In genomic region chrX:113076053-113076452, GRCm38 (mm10) we compare ENCODE assay signal across 12 mouse cellular contexts.
"Had no signal": no experiment of that assay in that cellular context is flagged by ENCODE, and none has a peak within 500 bp of the region (broad histone marks: within the 10 kb centered on the region; RNA-seq: fewer than 3 reads in every experiment).

No protein-coding gene starts in this region.

- H3K36me3 ChIP-seq: midbrain, embryonic 13.5 days; midbrain, embryonic 15.5 days; neural tube, embryonic 12.5 days had no signal

- H3K4me1 ChIP-seq: megakaryocyte, embryonic 14.5 days; midbrain, embryonic 13.5 days; midbrain, embryonic 15.5 days; neural tube, embryonic 12.5 days had no signal

- H3K4me3 ChIP-seq: megakaryocyte, embryonic 14.5 days; midbrain, embryonic 13.5 days; midbrain, embryonic 15.5 days; neural tube, embryonic 12.5 days had no signal

- ATAC-seq: midbrain, embryonic 13.5 days; midbrain, embryonic 15.5 days had no signal

- H3K27me3 ChIP-seq: megakaryocyte, embryonic 14.5 days; midbrain, embryonic 13.5 days; midbrain, embryonic 15.5 days; neural tube, embryonic 12.5 days had no signal

- DNase-seq: lung, adult 18-20 months; lung, embryonic 14.5 days; lung, postnatal 10 days; lung, postnatal 4 days; right cerebral cortex, postnatal 14 days; thymus, adult 18-20 months; thymus, postnatal 14 days; thymus, postnatal 36 days had no signal

- H3K9me3 ChIP-seq: megakaryocyte, embryonic 14.5 days; midbrain, embryonic 13.5 days; midbrain, embryonic 15.5 days; neural tube, embryonic 12.5 days had no signal

- H3K27ac ChIP-seq: midbrain, embryonic 13.5 days; midbrain, embryonic 15.5 days; neural tube, embryonic 12.5 days had no signal
